Mouse (Mus musculus) liver, adult 2 months (tissue): Measurements from ENCODE around the gene 1700012B07Rik.

Source experiments
- CTCF ChIP-seq: fragments of 200-500 bp; IDR thresholded peaks from 2 replicates; pipeline ENCODE4 v1.5.1; 2011; ENCODE audit warnings: low read depth, low read length, control low read depth
- POLR2A ChIP-seq: fragments of 200-500 bp; IDR thresholded peaks from 2 replicates; pipeline ENCODE4 v1.6.1; 2011; ENCODE audit warnings: low read length, control low read depth; ENCODE audit not compliant: insufficient read depth; ENCODE audit errors: extremely low read depth

DNA sequence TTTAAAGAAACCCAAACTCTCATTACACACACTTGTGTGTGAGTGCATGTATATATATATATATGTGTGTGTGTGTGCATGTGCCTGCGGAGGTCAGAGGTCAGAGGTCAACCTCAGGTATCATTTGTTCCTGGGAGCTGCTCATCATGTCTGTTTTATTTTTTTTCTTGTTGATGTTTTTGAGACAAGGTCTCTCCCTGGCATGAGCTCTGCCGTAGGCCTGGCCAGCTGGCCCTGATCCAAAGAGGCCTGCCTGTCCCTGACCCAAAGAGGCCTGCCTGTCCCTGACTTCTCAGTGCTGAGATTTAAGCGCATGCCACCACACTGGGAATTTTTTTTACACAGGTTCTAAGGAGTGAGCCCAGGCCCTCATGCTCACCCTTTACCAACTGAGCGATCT, 24.1 kb upstream of the 1700012B07Rik start:
- TF ChIP-seq CTCF (no peak), POLR2A (no peak)
